Mouse (Mus musculus) spleen, adult 12 weeks (tissue): ENCODE data around the gene Slc9b1.
A peak's percentile ranks its signal among the peaks of the same experiment; 100 is the strongest.

Source experiments
- DNase-seq: peaks from one replicate; pipeline ENCODE4 v3.0.0; 2022; ENCODE audit warnings: low spot score

Slc9b1 gene

GRCm38 (mm10) chr3:135438531-135438912, 90.7 kb downstream of the Slc9b1 start:
- DNase-seq = peak; percentile 92

GRCm38 (mm10) chr3:135438913-135439531, 91.2 kb downstream of the Slc9b1 start:
- peak; percentile 70 for DNase-seq

- no peak for DNase-seq
These were observed 91.8 kb downstream of the Slc9b1 start for GRCm38 (mm10) chr3:135439651-135440050.

- peak; percentile 63 for DNase-seq
These were observed 92.4 kb downstream of the Slc9b1 start for GRCm38 (mm10) chr3:135440221-135440620.

GRCm38 (mm10) chr3:135440621-135441020, 92.8 kb downstream of the Slc9b1 start:
- DNase-seq = no peak

- no peak for DNase-seq
These were observed 97.1 kb downstream of the Slc9b1 start for GRCm38 (mm10) chr3:135444930-135445329.
